Mouse (Mus musculus) intestine, embryonic 16.5 days (tissue): ENCODE results near the gene Wdr25. TPM values are rescaled to one million over a fixed set of nuclear protein-coding genes. Genes with fewer than 3 reads are reported as not detected.
A peak's percentile ranks its signal among the peaks of the same experiment; 100 is the strongest.

Experiments used
- ATAC-seq: fragments of 200-750 bp; cut with Nextera tagmentation; 2 replicates; pipeline ENCODE4 v1.8.0; 2017; ENCODE audit warnings: moderate TSS enrichment, moderate library complexity
- H3K27ac ChIP-seq: fragments of 300-500 bp; sonication (generic); 2 replicates; pipeline ENCODE4 v1.5.1; 2014; ENCODE audit warnings: mild to moderate bottlenecking, low read length
- H3K27me3 ChIP-seq: fragments of 300-500 bp; sonication (generic); replicated peaks from 2 replicates; pipeline ENCODE4 v1.6.1; 2014; ENCODE audit warnings: low read length, control low read depth, mixed read lengths; ENCODE audit not compliant: control insufficient read depth, insufficient read depth
- H3K36me3 ChIP-seq: fragments of 300-500 bp; sonication (generic); 2 replicates; pipeline ENCODE4 v1.6.1; 2014; ENCODE audit warnings: low read length, control low read depth; ENCODE audit not compliant: control insufficient read depth, insufficient read depth
- H3K4me1 ChIP-seq: fragments of 300-500 bp; sonication (generic); 2 replicates; pipeline ENCODE4 v1.6.1; 2014; ENCODE audit warnings: low read length, control low read depth, mixed read lengths; ENCODE audit not compliant: control insufficient read depth, insufficient read depth
- H3K4me2 ChIP-seq: fragments of 300-500 bp; sonication (generic); 2 replicates; pipeline ENCODE4 v1.6.1; 2014; ENCODE audit warnings: low read depth, low read length, control low read depth
- H3K4me3 ChIP-seq: fragments of 300-500 bp; sonication (generic); 2 replicates; pipeline ENCODE4 v1.5.1; 2014; ENCODE audit warnings: mild to moderate bottlenecking, low read length
- H3K9ac ChIP-seq: fragments of 300-500 bp; sonication (generic); 2 replicates; pipeline ENCODE4 v1.6.1; 2014; ENCODE audit warnings: low read depth, low read length
- H3K9me3 ChIP-seq: fragments of 300-500 bp; sonication (generic); 2 replicates; pipeline ENCODE4 v1.6.1; 2016; ENCODE audit warnings: low read length, control low read depth; ENCODE audit not compliant: control insufficient read depth
- WGBS: fragments of 180-500 bp; shearing (Covaris S2); extraction: QIAGEN DNeasy Blood & Tissue Kit; methylation state at CpG from one replicate; pipeline ENCODE4 v1.1.7; 2014; 5-methylcytosine and 5-hydroxymethylcytosine counted together
- polyA plus RNA-seq: library from polyadenylated mRNA; unstranded; fragments of >200 nt; fragmentation: Nextera tagmentation; extraction: Ambion mirVana; gene quantifications from 2 replicates; pipeline ENCODE4 v1.2.1, GENCODE M21; 2015

The Wdr25 gene
- polyA plus RNA-seq, 1 experiment from 2014 or later: 6.9 TPM

DNA sequence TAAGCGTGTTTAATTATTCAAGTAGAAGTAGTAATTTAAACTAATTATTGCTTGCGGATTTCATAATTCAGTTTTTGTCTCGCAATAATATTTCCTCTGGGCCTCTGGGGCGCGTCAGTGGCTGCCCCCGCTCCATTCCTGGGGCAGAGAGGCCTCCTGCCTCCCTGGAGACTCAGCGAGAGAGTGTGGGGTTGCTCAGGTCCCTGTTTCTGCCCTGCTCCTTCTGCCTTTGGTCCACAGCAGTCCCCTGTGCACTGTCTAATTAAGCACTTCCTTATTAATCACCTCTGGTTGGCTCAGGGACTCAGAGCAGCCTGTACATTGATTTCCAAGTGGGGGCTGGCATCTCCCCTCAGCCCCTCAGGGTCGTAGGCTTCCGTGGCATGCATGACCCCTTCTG is 24.1 kb downstream of the Wdr25 start:
- Histone ChIP-seq H3K4me1 (peaks cover 20% of the 10 kb centered on the region), H3K9ac (no peak overlapping the region), H3K4me3 (no peak overlapping the region), H3K4me2 (no peak overlapping the region), H3K27ac (no peak overlapping the region), H3K36me3 (no peaks in the 10 kb centered on the region), H3K9me3 (no peaks in the 10 kb centered on the region), H3K27me3 (no peaks in the 10 kb centered on the region)
- 73% methylated on average over 9 of the region's 9 CpGs for WGBS
- ATAC-seq: no peak

DNA sequence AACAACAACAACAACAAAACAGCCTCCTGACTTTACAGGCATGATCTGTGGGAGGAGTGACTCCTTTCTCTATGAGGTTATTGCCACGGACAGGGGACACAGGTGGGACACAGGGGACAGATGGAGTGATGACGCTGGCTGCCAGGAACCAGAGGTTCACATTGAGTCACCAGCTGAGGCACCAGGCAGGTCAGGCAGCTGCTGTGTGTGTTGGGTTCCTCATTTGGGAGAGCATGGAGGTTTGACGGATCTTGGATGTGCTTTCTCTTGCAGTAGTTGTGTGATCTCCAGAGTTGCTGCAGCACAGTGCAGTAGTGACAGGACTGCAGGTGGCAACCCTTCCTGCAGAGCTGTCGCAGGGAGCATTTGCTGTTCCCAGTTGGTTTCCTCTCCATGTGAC is 25.3 kb downstream of the Wdr25 start:
- Histone ChIP-seq H3K36me3 (no peaks in the 10 kb centered on the region), H3K27ac (no peak overlapping the region), H3K4me3 (no peak overlapping the region), H3K9me3 (no peaks in the 10 kb centered on the region), H3K27me3 (no peaks in the 10 kb centered on the region), H3K4me1 (peaks cover 16% of the 10 kb centered on the region), H3K9ac (no peak overlapping the region), H3K4me2 (no peak overlapping the region)
- no peak for ATAC-seq
- WGBS: 66% methylated on average over 4 of the region's 4 CpGs

DNA sequence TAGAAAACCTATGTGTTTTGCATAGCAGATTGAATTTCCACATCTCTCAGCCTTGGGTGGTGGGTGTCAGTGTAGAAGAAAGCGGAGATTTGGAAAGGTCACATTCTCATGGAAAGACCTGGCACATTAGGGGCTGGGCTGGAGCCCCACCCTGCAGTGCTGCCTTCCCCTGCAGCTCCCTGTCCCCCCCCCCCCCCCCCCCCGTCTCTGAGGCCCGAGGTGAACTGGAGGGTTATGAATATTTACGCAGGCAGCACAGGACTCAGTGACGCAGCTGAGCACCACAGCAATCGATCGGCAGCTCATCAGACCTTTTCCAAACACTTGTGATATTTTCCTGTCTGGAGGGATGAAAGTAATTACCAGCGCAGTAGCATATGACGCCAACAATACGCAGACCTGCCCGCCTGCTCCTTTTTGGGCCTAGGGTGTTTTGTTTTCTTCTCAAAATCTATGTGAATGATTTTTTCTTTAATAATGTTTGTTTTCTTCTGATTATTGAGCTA is 33.2 kb downstream of the Wdr25 start:
- WGBS: 58% methylated on average over 9 of the region's 11 CpGs
- Histone ChIP-seq H3K27ac (no peak overlapping the region), H3K9me3 (no peaks in the 10 kb centered on the region), H3K4me3 (no peak overlapping the region), H3K27me3 (no peaks in the 10 kb centered on the region), H3K9ac (no peak overlapping the region), H3K4me1 (no peaks in the 10 kb centered on the region), H3K36me3 (no peaks in the 10 kb centered on the region), H3K4me2 (no peak overlapping the region)
- no peak for ATAC-seq

DNA sequence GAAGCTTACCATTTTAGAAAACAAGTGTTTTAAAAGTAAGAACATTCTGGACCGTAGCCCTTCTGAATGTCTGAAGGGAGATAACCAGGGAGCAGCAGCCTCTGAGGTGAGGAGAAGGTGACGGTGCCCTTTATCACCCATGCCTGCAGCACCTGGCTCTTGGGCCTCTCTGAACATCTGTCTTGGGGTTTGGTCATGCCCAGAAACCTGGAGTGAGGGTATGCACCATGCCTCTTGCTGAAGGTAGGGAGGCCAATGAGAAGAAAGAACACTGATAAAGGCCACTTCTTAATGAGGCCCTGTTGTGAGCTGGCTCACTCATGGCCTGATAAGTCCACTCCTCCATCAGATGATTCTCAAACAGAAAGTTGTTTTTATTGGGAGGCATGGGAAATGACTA is 34.8 kb downstream of the Wdr25 start:
- no peak overlapping the region for H3K9ac ChIP-seq
- no peak overlapping the region for H3K27ac ChIP-seq
- H3K4me1 ChIP-seq: no peaks in the 10 kb centered on the region
- no peak overlapping the region for H3K4me3 ChIP-seq
- no peaks in the 10 kb centered on the region for H3K36me3 ChIP-seq
- no peak for ATAC-seq
- H3K4me2 ChIP-seq: no peak overlapping the region
- no peaks in the 10 kb centered on the region for H3K9me3 ChIP-seq
- H3K27me3 ChIP-seq: no peaks in the 10 kb centered on the region
- WGBS: 87% methylated on average over 2 of the region's 2 CpGs

DNA sequence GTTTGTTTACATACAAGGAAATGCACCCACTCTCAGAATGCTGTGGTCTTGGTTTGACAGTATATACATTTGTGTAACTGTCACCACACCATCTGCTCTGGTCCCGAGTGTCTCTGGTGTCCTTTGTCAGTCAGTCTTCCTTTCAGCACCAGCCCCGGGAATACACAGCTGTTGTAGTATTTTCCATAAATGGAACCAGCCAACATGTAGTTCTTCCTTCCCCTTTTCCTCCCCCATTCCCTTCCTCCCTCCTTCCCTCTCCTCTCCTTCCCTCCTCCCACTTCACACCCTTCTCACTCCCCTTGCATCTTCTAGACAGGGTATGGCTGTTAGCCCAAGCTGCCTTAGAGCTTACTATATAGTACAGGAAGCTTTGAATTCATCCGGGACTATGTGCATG is 36.0 kb downstream of the Wdr25 start:
- no peak overlapping the region for H3K4me3 ChIP-seq
- peak; percentile 42; the same call in 1 of the 2 replicates for ATAC-seq
- no peaks in the 10 kb centered on the region for H3K4me1 ChIP-seq

DNA sequence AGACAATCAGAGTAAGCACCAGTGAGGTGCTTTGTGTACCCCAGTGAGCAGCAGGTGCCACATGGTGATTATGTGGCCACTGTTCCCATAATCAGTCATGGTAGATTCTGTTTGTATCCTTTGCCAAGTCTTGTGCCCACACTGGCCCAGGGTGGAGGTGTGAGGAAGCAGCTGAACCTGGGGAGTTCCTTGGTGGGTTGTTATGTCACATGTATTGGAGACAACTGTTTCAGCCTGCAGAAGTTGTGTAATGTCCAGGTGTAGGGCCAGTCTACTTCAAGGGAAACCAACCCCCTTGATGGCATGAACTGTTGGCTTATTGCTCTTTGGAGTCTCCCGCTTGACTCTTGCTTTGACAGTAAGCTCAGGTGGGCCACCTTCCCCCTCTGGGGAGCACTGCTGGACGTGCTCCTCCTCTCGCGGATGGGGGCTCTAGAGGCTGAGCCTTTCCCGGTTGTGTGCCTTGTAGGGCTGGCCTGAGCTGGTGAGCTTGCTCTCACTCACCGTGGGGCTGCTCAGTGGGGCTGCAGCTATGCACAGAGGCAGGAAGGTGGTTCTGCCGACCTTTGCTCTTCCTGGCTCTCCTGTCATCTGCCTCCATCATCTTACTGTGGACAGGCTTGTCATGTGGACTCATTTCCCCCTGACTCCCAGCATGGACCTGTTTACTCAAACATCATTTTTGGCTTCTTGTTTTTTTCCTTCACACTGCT is 38.1 kb downstream of the Wdr25 start:
- Histone ChIP-seq H3K27me3 (no peaks in the 10 kb centered on the region), H3K4me3 (no peak overlapping the region), H3K9ac (no peak overlapping the region), H3K36me3 (no peaks in the 10 kb centered on the region), H3K9me3 (no peaks in the 10 kb centered on the region), H3K27ac (no peak overlapping the region), H3K4me1 (no peaks in the 10 kb centered on the region; the same call in 1 of the 2 replicates), H3K4me2 (no peak overlapping the region)
- 68% methylated on average over 7 of the region's 7 CpGs for WGBS
- peak; percentile 28; the same call in 1 of the 2 replicates for ATAC-seq

More for the DNA sequence above, 36.0 kb downstream of the Wdr25 start:
- Histone ChIP-seq H3K9ac (no peak overlapping the region), H3K27ac (no peak overlapping the region), H3K4me2 (no peak overlapping the region), H3K9me3 (no peaks in the 10 kb centered on the region), H3K27me3 (no peaks in the 10 kb centered on the region), H3K36me3 (no peaks in the 10 kb centered on the region)
- 58% methylated on average over 3 of the region's 3 CpGs for WGBS

DNA sequence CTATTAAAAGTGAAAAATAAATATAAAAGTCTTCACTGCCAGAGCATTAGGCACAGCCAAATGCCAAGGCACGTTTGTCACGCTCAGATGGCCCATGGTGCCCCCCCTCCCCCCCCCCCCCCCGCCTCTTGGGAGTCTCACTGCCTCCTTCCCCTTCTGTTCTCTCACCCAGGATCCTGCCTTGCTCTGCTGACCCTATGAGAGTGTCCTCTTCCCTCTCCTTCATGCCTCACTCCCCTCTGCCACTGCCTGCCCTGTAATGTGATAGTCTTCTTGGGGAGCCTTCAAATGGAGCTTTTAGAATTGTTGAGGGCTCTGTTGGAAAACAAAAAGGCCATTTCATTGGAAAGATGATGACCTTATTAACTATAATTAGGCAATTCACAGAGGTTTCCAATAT is 38.7 kb downstream of the Wdr25 start:
- WGBS: 45% methylated on average over 3 of the region's 3 CpGs
- no peaks in the 10 kb centered on the region for H3K36me3 ChIP-seq
- no peak overlapping the region for H3K4me2 ChIP-seq
- ATAC-seq: no peak
- no peaks in the 10 kb centered on the region; the same call in 1 of the 2 replicates for H3K4me1 ChIP-seq
- H3K4me3 ChIP-seq: no peak overlapping the region
- H3K9me3 ChIP-seq: no peaks in the 10 kb centered on the region
- no peak overlapping the region for H3K9ac ChIP-seq
- no peaks in the 10 kb centered on the region for H3K27me3 ChIP-seq
- H3K27ac ChIP-seq: no peak overlapping the region

DNA sequence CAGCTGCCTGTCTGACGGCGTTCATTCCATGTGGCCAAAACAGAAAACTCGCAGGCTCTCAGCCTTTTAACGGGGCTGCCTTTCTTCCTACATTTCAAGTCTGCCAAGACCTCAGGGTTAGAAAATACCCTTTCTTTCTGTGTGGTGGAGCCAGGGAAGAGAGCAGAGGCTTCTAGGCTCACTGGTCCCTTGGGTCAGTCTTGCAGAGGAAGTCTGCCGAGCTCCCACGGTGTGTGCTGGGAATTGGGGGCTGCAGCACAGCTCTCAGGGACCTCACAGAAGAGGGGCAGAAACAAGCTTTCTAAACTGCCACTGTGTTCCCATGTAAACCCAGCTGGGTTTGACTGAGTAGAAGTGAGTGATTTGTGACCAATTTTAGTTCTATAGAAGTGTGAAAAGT is 40.8 kb downstream of the Wdr25 start:
- Histone ChIP-seq H3K9ac (no peak overlapping the region), H3K27ac (no peak overlapping the region)
- whole genome bisulfite sequencing: 71% methylated on average over 6 of the region's 6 CpGs

DNA sequence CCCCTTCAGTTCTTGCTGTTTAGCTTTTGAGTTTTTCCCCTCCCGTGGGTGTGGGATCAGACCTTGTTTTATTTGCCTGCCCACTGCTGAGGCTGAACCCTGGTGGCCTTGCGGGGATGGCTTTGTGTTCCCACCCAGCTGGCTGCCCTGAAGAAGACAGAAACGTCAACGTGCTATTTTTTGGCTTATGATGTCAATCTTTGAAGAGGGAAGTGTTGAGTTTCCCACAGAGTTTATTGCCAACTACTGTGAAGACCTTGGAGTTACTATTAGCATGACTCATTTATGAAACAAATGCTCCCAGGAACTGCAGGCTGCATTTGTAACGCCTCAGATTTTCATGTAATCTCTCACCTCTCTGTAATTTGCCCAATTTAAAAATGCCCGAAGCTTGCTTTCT is 43.4 kb downstream of the Wdr25 start:
- 55% methylated on average over 6 of the region's 6 CpGs for WGBS
- no peak overlapping the region for H3K4me2 ChIP-seq
- no peak overlapping the region for H3K27ac ChIP-seq
- H3K36me3 ChIP-seq: no peaks in the 10 kb centered on the region
- no peaks in the 10 kb centered on the region; the same call in 1 of the 2 replicates for H3K4me1 ChIP-seq
- H3K27me3 ChIP-seq: no peaks in the 10 kb centered on the region
- no peaks in the 10 kb centered on the region for H3K9me3 ChIP-seq
- no peak overlapping the region for H3K9ac ChIP-seq
- no peak overlapping the region for H3K4me3 ChIP-seq
- no peak for ATAC-seq

More for the DNA sequence above, 40.8 kb downstream of the Wdr25 start:
- no peak overlapping the region for H3K4me2 ChIP-seq
- no peaks in the 10 kb centered on the region for H3K27me3 ChIP-seq
- H3K9me3 ChIP-seq: no peaks in the 10 kb centered on the region
- no peaks in the 10 kb centered on the region; the same call in 1 of the 2 replicates for H3K4me1 ChIP-seq
- ATAC-seq: no peak
- H3K36me3 ChIP-seq: no peaks in the 10 kb centered on the region
- H3K4me3 ChIP-seq: no peak overlapping the region
